Mouse (Mus musculus) bone marrow, adult 2 months (tissue): ENCODE results near the gene Sept9.

ENCODE experiments used
- CTCF ChIP-seq: fragments of 200-500 bp; IDR thresholded peaks from 2 replicates; pipeline ENCODE4 v1.5.1; 2011; ENCODE audit warnings: low read length, control low read depth; ENCODE audit not compliant: control insufficient read depth, insufficient read depth
- POLR2A ChIP-seq: fragments of 200-500 bp; IDR thresholded peaks from 2 replicates; pipeline ENCODE4 v1.6.1; 2011; ENCODE audit warnings: low read depth, mild to moderate bottlenecking, control low read depth, low read length, borderline replicate concordance; ENCODE audit not compliant: control insufficient read depth

DNA sequence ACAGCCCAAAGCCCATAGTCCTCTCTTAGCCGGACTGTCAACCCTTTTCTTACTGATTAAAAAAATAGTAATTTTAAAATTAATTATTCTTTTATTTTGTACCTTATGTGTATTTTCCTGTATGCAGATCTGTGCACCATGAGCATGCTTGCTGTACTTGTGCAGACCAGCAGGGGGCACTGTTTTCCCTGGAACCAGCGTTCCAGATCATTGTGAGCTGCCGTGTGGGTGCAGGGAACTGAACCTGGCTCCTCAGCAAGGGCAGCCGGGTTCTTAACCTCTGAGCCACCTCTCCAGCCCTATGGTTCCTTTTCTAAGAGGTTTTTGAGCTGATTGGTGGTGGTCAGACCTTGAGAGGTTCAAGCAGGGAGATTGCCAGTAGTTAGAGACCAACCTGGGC is 101.3 kb downstream of the Sept9 start:
- TF ChIP-seq POLR2A (no peak), CTCF (peak; percentile 63)
